Mouse (Mus musculus): ENCODE measurements around the gene 1190002N15Rik. TPM values are rescaled to one million over a fixed set of nuclear protein-coding genes. Genes with fewer than 3 reads are reported as not detected.

The 1190002N15Rik gene
- polyA plus RNA-seq, 1 experiment = 4.1 TPM

GRCm38 (mm10) chr9:94533641-94534040 lies 4.2 kb downstream of the 1190002N15Rik start:
- Histone ChIP-seq H3K27ac (ENCODE audit: insufficient read depth, low read length) (no peak overlapping the region), H3K27me3 (ENCODE audit: control insufficient read depth, insufficient read depth, low read length) (no peaks in the 10 kb centered on the region), H3K4me1 (ENCODE audit: control insufficient read depth, insufficient read depth, insufficient read length) (peaks cover 5% of the 10 kb centered on the region), H3K36me3 (ENCODE audit: control insufficient read depth, insufficient read depth, low read length) (no peaks in the 10 kb centered on the region), H3K4me3 (ENCODE audit: extremely low read depth, insufficient read depth, insufficient read length) (no peak overlapping the region)
- WGBS = 29% methylated on average over 4 of the region's 4 CpGs
- TF ChIP-seq CTCF (IDR thresholded peaks at IDR 0.05; ENCODE audit: extremely low read depth, insufficient read depth, insufficient read length, insufficient replicate concordance) = no peak
- no peak for TF ChIP-seq POLR2A (IDR thresholded peaks at IDR 0.05; ENCODE audit: low read depth, low read length)
- no peak for DNase-seq (ENCODE audit: low read depth in 1 of 2, low spot score in 2 of 2)

- no peaks in the 10 kb centered on the region for H3K36me3 ChIP-seq (ENCODE audit: control insufficient read depth, insufficient read depth, low read length)
- H3K4me3 ChIP-seq (ENCODE audit: extremely low read depth, insufficient read depth, insufficient read length) = no peak overlapping the region
- no peaks in the 10 kb centered on the region for H3K27me3 ChIP-seq (ENCODE audit: control insufficient read depth, insufficient read depth, low read length)
- peaks cover 2% of the 10 kb centered on the region; the same call in 1 of the 2 replicates for H3K4me1 ChIP-seq (ENCODE audit: control insufficient read depth, insufficient read depth, insufficient read length)
- TF ChIP-seq CTCF (IDR thresholded peaks at IDR 0.05; ENCODE audit: extremely low read depth, insufficient read depth, insufficient read length, insufficient replicate concordance) = no peak
- TF ChIP-seq POLR2A (IDR thresholded peaks at IDR 0.05; ENCODE audit: low read depth, low read length) = no peak
- DNase-seq (ENCODE audit: low read depth in 1 of 2, low spot score in 2 of 2) = no peak
- H3K27ac ChIP-seq (ENCODE audit: insufficient read depth, low read length) = no peak overlapping the region
These were observed 7.9 kb downstream of the 1190002N15Rik start for GRCm38 (mm10) chr9:94529987-94530386.

DNA sequence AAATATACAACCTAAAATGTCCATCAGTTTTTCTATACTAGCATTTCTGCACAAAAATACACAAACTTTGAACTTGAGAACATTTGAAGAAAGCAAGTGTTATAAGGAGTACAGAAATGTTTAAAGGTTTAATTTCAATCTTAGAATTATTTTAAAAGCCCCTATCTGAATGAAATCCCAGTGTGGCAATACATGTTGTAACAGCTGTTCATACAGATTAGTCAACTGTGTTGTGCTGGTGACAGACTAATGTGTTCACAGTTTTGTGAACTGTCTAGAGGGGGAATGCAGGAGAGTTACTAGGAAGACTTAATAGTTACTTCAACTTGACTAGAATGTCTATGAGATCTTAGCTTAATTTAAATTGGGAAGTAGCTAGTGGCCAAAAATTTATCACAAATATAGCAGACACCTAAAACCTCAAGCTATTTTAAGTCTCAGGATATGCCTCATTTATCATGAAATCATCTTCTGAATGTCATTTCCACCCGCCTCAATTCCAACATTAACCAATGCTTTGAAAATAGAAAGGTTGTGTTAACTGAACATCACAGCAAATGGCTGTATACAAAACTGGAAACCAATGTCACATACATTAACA lies 8.6 kb downstream of the 1190002N15Rik start:
- no peak for TF ChIP-seq CTCF (IDR thresholded peaks at IDR 0.05; ENCODE audit: extremely low read depth, insufficient read depth, insufficient read length, insufficient replicate concordance)
- TF ChIP-seq POLR2A (IDR thresholded peaks at IDR 0.05; ENCODE audit: low read depth, low read length) = no peak
- H3K36me3 ChIP-seq (ENCODE audit: control insufficient read depth, insufficient read depth, low read length) = no peaks in the 10 kb centered on the region
- 10% methylated on average over 1 of the region's 1 CpGs for WGBS
- H3K4me3 ChIP-seq (ENCODE audit: extremely low read depth, insufficient read depth, insufficient read length) = no peak overlapping the region
- no peak overlapping the region for H3K27ac ChIP-seq (ENCODE audit: insufficient read depth, low read length)
- DNase-seq (ENCODE audit: low read depth in 1 of 2, low spot score in 2 of 2) = no peak
- H3K4me1 ChIP-seq (ENCODE audit: control insufficient read depth, insufficient read depth, insufficient read length) = peaks cover 2% of the 10 kb centered on the region; the same call in 1 of the 2 replicates
- no peaks in the 10 kb centered on the region for H3K27me3 ChIP-seq (ENCODE audit: control insufficient read depth, insufficient read depth, low read length)

- no peaks in the 10 kb centered on the region for H3K27me3 ChIP-seq (ENCODE audit: control insufficient read depth, insufficient read depth, low read length)
- H3K4me1 ChIP-seq (ENCODE audit: control insufficient read depth, insufficient read depth, insufficient read length) = peaks cover 2% of the 10 kb centered on the region; the same call in 1 of the 2 replicates
- no peak overlapping the region for H3K27ac ChIP-seq (ENCODE audit: insufficient read depth, low read length)
- TF ChIP-seq POLR2A (IDR thresholded peaks at IDR 0.05; ENCODE audit: low read depth, low read length) (no peak), CTCF (IDR thresholded peaks at IDR 0.05; ENCODE audit: extremely low read depth, insufficient read depth, insufficient read length, insufficient replicate concordance) (no peak)
- H3K4me3 ChIP-seq (ENCODE audit: extremely low read depth, insufficient read depth, insufficient read length) = no peak overlapping the region
- no peaks in the 10 kb centered on the region; the same call in 1 of the 2 replicates for H3K36me3 ChIP-seq (ENCODE audit: control insufficient read depth, insufficient read depth, low read length)
- WGBS = 90% methylated on average over 7 of the region's 7 CpGs
- DNase-seq (ENCODE audit: low read depth in 1 of 2, low spot score in 2 of 2) = no peak
These were observed 11.4 kb downstream of the 1190002N15Rik start for GRCm38 (mm10) chr9:94526473-94526872.

GRCm38 (mm10) chr9:94512246-94512645 lies 25.6 kb downstream of the 1190002N15Rik start:
- Histone ChIP-seq H3K4me3 (ENCODE audit: extremely low read depth, insufficient read depth, insufficient read length) (no peak overlapping the region), H3K36me3 (ENCODE audit: control insufficient read depth, insufficient read depth, low read length) (no peaks in the 10 kb centered on the region), H3K27me3 (ENCODE audit: control insufficient read depth, insufficient read depth, low read length) (no peaks in the 10 kb centered on the region), H3K27ac (ENCODE audit: insufficient read depth, low read length) (no peak overlapping the region), H3K4me1 (ENCODE audit: control insufficient read depth, insufficient read depth, insufficient read length) (no peaks in the 10 kb centered on the region)
- no peak for TF ChIP-seq CTCF (IDR thresholded peaks at IDR 0.05; ENCODE audit: extremely low read depth, insufficient read depth, insufficient read length, insufficient replicate concordance)
- WGBS = 66% methylated on average over 8 of the region's 8 CpGs
- DNase-seq (ENCODE audit: low read depth in 1 of 2, low spot score in 2 of 2) = no peak

DNA sequence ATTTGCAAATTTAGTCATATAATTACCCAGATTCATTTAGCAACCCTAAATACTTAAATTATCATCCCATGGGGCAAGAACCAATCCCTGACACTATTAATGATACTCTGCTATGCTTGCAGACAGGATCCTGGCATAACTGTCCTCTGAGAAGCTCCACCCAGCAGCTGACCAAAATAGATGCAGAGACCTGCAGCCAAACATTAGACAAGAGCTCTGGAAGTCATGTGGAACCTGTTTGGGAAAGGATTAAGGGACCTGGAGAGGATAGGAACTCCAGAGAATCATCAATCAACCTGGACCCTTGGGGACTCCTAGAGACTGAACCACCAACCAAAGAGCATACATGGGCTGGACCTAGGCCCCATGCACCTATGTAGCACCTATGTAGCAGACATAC lies 26.7 kb downstream of the 1190002N15Rik start:
- TF ChIP-seq CTCF (IDR thresholded peaks at IDR 0.05; ENCODE audit: extremely low read depth, insufficient read depth, insufficient read length, insufficient replicate concordance) (no peak), POLR2A (IDR thresholded peaks at IDR 0.05; ENCODE audit: low read depth, low read length) (no peak)
- H3K36me3 ChIP-seq (ENCODE audit: control insufficient read depth, insufficient read depth, low read length) = no peaks in the 10 kb centered on the region
- H3K4me1 ChIP-seq (ENCODE audit: control insufficient read depth, insufficient read depth, insufficient read length) = no peaks in the 10 kb centered on the region
- H3K4me3 ChIP-seq (ENCODE audit: extremely low read depth, insufficient read depth, insufficient read length) = no peak overlapping the region
- no peaks in the 10 kb centered on the region for H3K27me3 ChIP-seq (ENCODE audit: control insufficient read depth, insufficient read depth, low read length)
- no peak overlapping the region for H3K27ac ChIP-seq (ENCODE audit: insufficient read depth, low read length)
- DNase-seq (ENCODE audit: low read depth in 1 of 2, low spot score in 2 of 2) = no peak

GRCm38 (mm10) chr9:94506980-94507379 lies 30.9 kb downstream of the 1190002N15Rik start:
- H3K27ac ChIP-seq (ENCODE audit: insufficient read depth, low read length) = no peak overlapping the region
- no peaks in the 10 kb centered on the region for H3K27me3 ChIP-seq (ENCODE audit: control insufficient read depth, insufficient read depth, low read length)
- DNase-seq (ENCODE audit: low read depth in 1 of 2, low spot score in 2 of 2) = no peak
- H3K4me1 ChIP-seq (ENCODE audit: control insufficient read depth, insufficient read depth, insufficient read length) = no peaks in the 10 kb centered on the region
- TF ChIP-seq CTCF (IDR thresholded peaks at IDR 0.05; ENCODE audit: extremely low read depth, insufficient read depth, insufficient read length, insufficient replicate concordance) (no peak), POLR2A (IDR thresholded peaks at IDR 0.05; ENCODE audit: low read depth, low read length) (no peak)
- no peaks in the 10 kb centered on the region for H3K36me3 ChIP-seq (ENCODE audit: control insufficient read depth, insufficient read depth, low read length)
- 76% methylated on average over 1 of the region's 1 CpGs for WGBS
- no peak overlapping the region for H3K4me3 ChIP-seq (ENCODE audit: extremely low read depth, insufficient read depth, insufficient read length)
